In the genomic region with DNA sequence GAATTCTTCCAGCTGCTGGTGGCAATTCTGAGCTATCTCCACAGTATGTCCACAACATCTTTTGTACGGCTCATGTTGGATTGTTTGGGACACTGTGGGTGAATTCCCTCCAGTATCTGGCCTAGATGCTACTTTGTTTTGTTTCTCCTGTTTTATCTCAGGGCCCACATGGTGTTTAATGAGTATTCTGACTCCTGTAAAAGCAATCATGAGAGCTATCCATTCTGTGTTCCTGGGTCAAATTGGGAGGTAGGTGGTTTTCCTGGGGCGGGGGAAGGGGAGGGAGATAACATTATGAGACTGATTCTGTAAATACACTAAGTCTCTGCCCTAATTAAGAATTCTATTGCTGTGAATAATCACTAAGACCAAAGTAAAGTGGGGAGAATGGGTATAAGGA, we compare ENCODE assay signal across 19 mouse cellular contexts. TPM values are rescaled to one million over a fixed set of nuclear protein-coding genes. Genes with fewer than 3 reads are reported as not detected.
"Had no signal": no experiment of that assay in that cellular context is flagged by ENCODE, and none has a peak within 500 bp of the region (broad histone marks: within the 10 kb centered on the region; RNA-seq: fewer than 3 reads in every experiment).

No protein-coding gene starts in this region.

- DNase-seq: gastrocnemius, postnatal 10 days; gastrocnemius, postnatal 25 days; heart, postnatal 14 days; kidney, adult 18-20 months; kidney, adult 8-10 months; kidney, postnatal 10 days; kidney, postnatal 25 days; kidney, postnatal 4 days; liver; liver, embryonic 13.5 days; liver, postnatal 0 days had no signal

RNA-seq across cellular contexts. Expression of gene Olfr686, which starts 22.1 kb away (rescaled TPM):
- total RNA-seq: gastrocnemius, postnatal 10 days; gastrocnemius, postnatal 25 days; gastrocnemius, postnatal 4 days; granulocyte monocyte progenitor cell, adult 5-6 weeks; heart, postnatal 14 days; layer of hippocampus, adult 2 months; layer of hippocampus, postnatal 10 days; layer of hippocampus, postnatal 25 days; left cerebral cortex, adult 2 months; left cerebral cortex, postnatal 14 days; left cerebral cortex, postnatal 36 days had no signal

RNA-seq across cellular contexts. Expression of gene Olfr685, which starts 43.6 kb away (rescaled TPM):
- total RNA-seq: gastrocnemius, postnatal 10 days; gastrocnemius, postnatal 25 days; gastrocnemius, postnatal 4 days; granulocyte monocyte progenitor cell, adult 5-6 weeks; heart, postnatal 14 days; layer of hippocampus, adult 2 months; layer of hippocampus, postnatal 10 days; layer of hippocampus, postnatal 25 days; left cerebral cortex, adult 2 months; left cerebral cortex, postnatal 14 days; left cerebral cortex, postnatal 36 days had no signal

RNA-seq across cellular contexts. Expression of gene Olfr688, which starts 58.5 kb away (rescaled TPM):
- total RNA-seq: gastrocnemius, postnatal 10 days; gastrocnemius, postnatal 25 days; gastrocnemius, postnatal 4 days; granulocyte monocyte progenitor cell, adult 5-6 weeks; heart, postnatal 14 days; layer of hippocampus, adult 2 months; layer of hippocampus, postnatal 10 days; layer of hippocampus, postnatal 25 days; left cerebral cortex, adult 2 months; left cerebral cortex, postnatal 14 days; left cerebral cortex, postnatal 36 days had no signal
